Mouse (Mus musculus) limb, embryonic 14.5 days (tissue): ENCODE results near the gene Crx. TPM values are rescaled to one million over a fixed set of nuclear protein-coding genes. Genes with fewer than 3 reads are reported as not detected.

Experiments
- ATAC-seq: fragments of 200-750 bp; cut with Nextera tagmentation; 2 replicates; pipeline ENCODE4 v1.8.0; 2017; ENCODE audit warnings: low read depth, moderate number of reproducible peaks, moderate TSS enrichment; ENCODE audit not compliant: low FRiP score
- DNase-seq: peaks from one replicate; pipeline ENCODE4 v3.0.0-alpha.2; 2015; ENCODE audit warnings: low spot score
- H3K27ac ChIP-seq: fragments of 300-500 bp; sonication (generic); replicated peaks from 2 replicates; pipeline ENCODE4 v1.5.1; 2014; ENCODE audit warnings: low read depth, mild to moderate bottlenecking, low read length, moderate library complexity, mixed read lengths
- H3K27me3 ChIP-seq: fragments of 300-500 bp; sonication (generic); 2 replicates; pipeline ENCODE4 v1.6.1; 2014; ENCODE audit warnings: low read length, mixed read lengths; ENCODE audit not compliant: control insufficient read depth, insufficient read depth
- H3K36me3 ChIP-seq: fragments of 300-500 bp; sonication (generic); 2 replicates; pipeline ENCODE4 v1.6.1; 2014; ENCODE audit warnings: mild to moderate bottlenecking, low read length, moderate library complexity, mixed read lengths; ENCODE audit not compliant: control insufficient read depth, insufficient read depth
- H3K4me1 ChIP-seq: fragments of 300-500 bp; sonication (generic); 2 replicates; pipeline ENCODE4 v1.6.1; 2014; ENCODE audit warnings: antibody characterized with exemption, low read length, mixed read lengths; ENCODE audit not compliant: control insufficient read depth, insufficient read depth
- H3K4me2 ChIP-seq: fragments of 300-500 bp; sonication (generic); replicated peaks from 2 replicates; pipeline ENCODE4 v1.6.1; 2014; ENCODE audit warnings: low read depth, mild to moderate bottlenecking, low read length, moderate library complexity; ENCODE audit not compliant: severe bottlenecking
- H3K4me3 ChIP-seq: fragments of 300-500 bp; sonication (generic); replicated peaks from 2 replicates; pipeline ENCODE4 v1.5.1; 2014; ENCODE audit warnings: low read length
- H3K9ac ChIP-seq: fragments of 300-500 bp; sonication (generic); 2 replicates; pipeline ENCODE4 v1.6.1; 2014; ENCODE audit warnings: mild to moderate bottlenecking, low read depth, low read length, moderate library complexity; ENCODE audit not compliant: severe bottlenecking
- H3K9me3 ChIP-seq: fragments of 300-500 bp; sonication (generic); 2 replicates; pipeline ENCODE4 v1.6.1; 2016; ENCODE audit warnings: low read length; ENCODE audit not compliant: control insufficient read depth
- POLR2A ChIP-seq: fragments of 200-500 bp; IDR thresholded peaks from 2 replicates; pipeline ENCODE4 v1.8.0; 2012; ENCODE audit warnings: inconsistent platforms, mild to moderate bottlenecking, moderate library complexity, borderline replicate concordance; ENCODE audit not compliant: insufficient read depth, insufficient read length; ENCODE audit errors: extremely low read depth
- WGBS: fragments of 180-500 bp; shearing (Covaris S2); extraction: QIAGEN DNeasy Blood & Tissue Kit; methylation state at CpG from one replicate; pipeline ENCODE4 v1.1.7; 2014; 5-methylcytosine and 5-hydroxymethylcytosine counted together
- polyA plus RNA-seq, 2 experiments: library from polyadenylated mRNA; depleted of rRNA in 1 of 2; stranded (reverse) in 1 of 2; unstranded in 1 of 2; fragments of >200 nt; fragmentation: Nextera tagmentation in 1 of 2; extraction: Ambion mirVana in 1 of 2; gene quantifications; 2 replicates each; pipeline versions ENCODE4 v1.2.1 to v1.2.3; 2012 to 2014

Crx gene
- polyA plus RNA-seq, 2 experiments: not detected

GRCm38 (mm10) chr7:15912183-15912582 is 32.4 kb upstream of the Crx start:
- Histone ChIP-seq H3K4me1 (no peaks in the 10 kb centered on the region), H3K9ac (no peak overlapping the region), H3K27ac (no peak overlapping the region), H3K4me2 (no peak overlapping the region), H3K4me3 (no peak overlapping the region), H3K27me3 (no peaks in the 10 kb centered on the region), H3K36me3 (peaks cover 4% of the 10 kb centered on the region), H3K9me3 (no peaks in the 10 kb centered on the region)
- TF ChIP-seq POLR2A: no peak
- WGBS: 4% methylated on average over 4 of the region's 4 CpGs
- ATAC-seq (peak; percentile 36), DNase-seq (peak; percentile 80)

DNA sequence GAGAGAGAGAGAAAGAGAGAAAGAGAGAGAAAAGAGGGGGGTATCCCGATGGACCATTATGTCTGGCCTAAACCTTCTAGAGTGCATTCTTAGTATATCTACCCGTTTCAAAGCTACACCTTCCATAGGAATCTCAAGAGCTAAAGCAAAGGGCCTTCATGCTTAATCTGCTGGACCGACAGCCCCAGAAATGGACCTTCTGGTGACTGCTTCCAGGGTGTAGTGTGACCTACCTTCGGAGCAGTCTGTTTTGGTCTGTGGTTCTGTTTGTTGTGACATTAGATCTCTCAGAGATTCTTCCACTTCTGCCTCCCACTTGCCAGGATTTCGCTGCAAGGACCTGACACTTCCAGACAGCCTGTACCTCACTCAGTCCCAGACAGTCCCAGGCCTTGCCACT is 30.8 kb upstream of the Crx start:
- no peak for TF ChIP-seq POLR2A
- Histone ChIP-seq H3K9me3 (no peaks in the 10 kb centered on the region), H3K4me3 (no peak overlapping the region), H3K27me3 (no peaks in the 10 kb centered on the region), H3K9ac (no peak overlapping the region), H3K4me2 (no peak overlapping the region), H3K4me1 (no peaks in the 10 kb centered on the region), H3K27ac (no peak overlapping the region), H3K36me3 (no peaks in the 10 kb centered on the region)
- WGBS: 89% methylated on average over 5 of the region's 5 CpGs
- no peak for DNase-seq
- no peak for ATAC-seq

DNA sequence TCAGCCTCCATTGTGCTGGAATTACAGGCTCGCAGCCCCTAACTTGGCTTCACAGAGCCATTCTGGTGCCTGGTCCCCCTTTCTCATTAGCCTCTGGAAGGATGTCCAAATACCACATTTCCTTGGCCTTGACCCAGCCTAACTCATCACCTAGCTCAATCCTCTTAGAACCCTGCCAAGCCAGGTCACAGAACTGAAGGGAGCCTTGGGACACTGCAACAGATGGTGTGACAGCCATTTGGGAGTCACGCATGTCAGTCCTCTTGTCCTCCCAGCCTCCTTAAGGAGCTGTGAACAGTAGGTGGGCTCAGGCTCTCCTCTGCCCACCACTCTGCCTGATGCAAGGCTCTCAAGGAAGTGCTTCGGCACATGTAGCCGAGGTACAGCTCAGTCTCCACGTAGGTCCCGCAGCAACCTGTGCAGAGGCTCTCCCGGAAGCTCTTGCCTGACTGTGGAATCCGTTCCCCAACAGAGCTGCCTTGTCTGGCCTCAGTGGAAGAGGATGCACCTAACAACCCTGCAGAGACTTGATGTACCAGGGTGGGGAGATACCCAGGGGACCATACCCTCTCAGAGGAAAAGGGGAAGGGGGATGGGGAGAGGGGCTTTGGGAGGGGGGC is 28.3 kb upstream of the Crx start:
- no peak overlapping the region for H3K27ac ChIP-seq
- no peaks in the 10 kb centered on the region for H3K27me3 ChIP-seq
- no peak for DNase-seq
- WGBS: 68% methylated on average over 8 of the region's 8 CpGs
- H3K4me2 ChIP-seq: no peak overlapping the region
- TF ChIP-seq POLR2A: no peak
- no peaks in the 10 kb centered on the region for H3K4me1 ChIP-seq
- no peaks in the 10 kb centered on the region for H3K9me3 ChIP-seq
- ATAC-seq: no peak
- no peaks in the 10 kb centered on the region for H3K36me3 ChIP-seq
- no peak overlapping the region for H3K4me3 ChIP-seq
- H3K9ac ChIP-seq: no peak overlapping the region

DNA sequence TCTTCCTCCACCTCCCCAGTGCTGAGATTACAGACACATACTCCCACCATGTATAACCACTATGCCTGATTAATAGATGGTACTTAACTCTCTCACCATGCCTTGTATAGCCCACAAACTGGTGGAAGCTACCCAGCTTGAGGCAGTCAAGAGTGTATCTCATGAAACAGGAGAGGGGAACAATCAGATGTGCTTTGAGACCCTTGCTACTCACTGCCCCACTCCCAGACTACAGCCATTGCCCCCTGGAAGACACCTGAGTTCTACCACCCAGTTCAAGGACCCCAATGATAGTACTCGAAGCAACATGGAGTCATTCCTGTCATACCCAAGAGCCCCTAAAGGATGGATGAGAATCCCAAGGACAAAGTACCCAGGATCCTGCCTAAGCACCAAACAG is 26.8 kb upstream of the Crx start:
- H3K27me3 ChIP-seq: no peaks in the 10 kb centered on the region
- H3K9ac ChIP-seq: no peak overlapping the region
- no peak for TF ChIP-seq POLR2A
- H3K27ac ChIP-seq: no peak overlapping the region
- H3K4me3 ChIP-seq: no peak overlapping the region
- WGBS: 89% methylated on average over 1 of the region's 1 CpGs
- ATAC-seq (no peak), DNase-seq (no peak)
- no peaks in the 10 kb centered on the region for H3K36me3 ChIP-seq
- H3K4me1 ChIP-seq: no peaks in the 10 kb centered on the region
- no peaks in the 10 kb centered on the region for H3K9me3 ChIP-seq
- H3K4me2 ChIP-seq: no peak overlapping the region

- H3K9ac ChIP-seq: no peak overlapping the region
- H3K27me3 ChIP-seq: no peaks in the 10 kb centered on the region
- DNase-seq (no peak), ATAC-seq (no peak)
- H3K27ac ChIP-seq: no peak overlapping the region
- 83% methylated on average over 7 of the region's 7 CpGs for WGBS
- H3K9me3 ChIP-seq: no peaks in the 10 kb centered on the region
- H3K4me2 ChIP-seq: no peak overlapping the region
- no peak overlapping the region for H3K4me3 ChIP-seq
- no peaks in the 10 kb centered on the region for H3K4me1 ChIP-seq
- no peaks in the 10 kb centered on the region for H3K36me3 ChIP-seq
- TF ChIP-seq POLR2A: no peak
These were observed 26.1 kb upstream of the Crx start for GRCm38 (mm10) chr7:15905861-15906260.
